In genomic region chr7:142575491-142575890, GRCm38 (mm10) we compare ENCODE assay signal across 14 mouse cellular contexts. TPM values are rescaled to one million over a fixed set of nuclear protein-coding genes. Genes with fewer than 3 reads are reported as not detected.
DNase-seq lines count a peak whose midpoint lies in the region; ATAC-seq lines count a peak whose summit lies in the region.
"Had no signal": no experiment of that assay in that cellular context is flagged by ENCODE, and none has a peak within 500 bp of the region (broad histone marks: within the 10 kb centered on the region; RNA-seq: fewer than 3 reads in every experiment).

No protein-coding gene starts in this region.

- peak overlapping the region; percentile 51 for H3K4me2 ChIP-seq in kidney, embryonic 16.5 days (replicated peaks; ENCODE audit: low read depth, low read length)
- H3K4me2 ChIP-seq in intestine, embryonic 15.5 days (replicated peaks) = peak overlapping the region; percentile 47
- no peak overlapping the region for H3K4me2 ChIP-seq in liver, embryonic 16.5 days (ENCODE audit: low read depth, low read length)
- H3K4me2 ChIP-seq: forebrain, embryonic 13.5 days; midbrain, embryonic 15.5 days had no signal

- peak overlapping the region; percentile 39; the same call in 1 of the 2 replicates for H3K9ac ChIP-seq in kidney, embryonic 16.5 days (replicated peaks; ENCODE audit: low read length)
- peak overlapping the region; percentile 52; the same call in 1 of the 2 replicates for H3K9ac ChIP-seq in intestine, embryonic 15.5 days
- H3K9ac ChIP-seq in liver, embryonic 16.5 days (ENCODE audit: low read depth, low read length) = no peak overlapping the region
- H3K9ac ChIP-seq: forebrain, embryonic 13.5 days; midbrain, embryonic 15.5 days had no signal

- peaks cover 8% of the 10 kb centered on the region; the same call in 1 of the 2 replicates for H3K9me3 ChIP-seq in kidney, embryonic 16.5 days (ENCODE audit: low read length)
- no peaks in the 10 kb centered on the region for H3K9me3 ChIP-seq in intestine, embryonic 15.5 days
- peaks cover 2% of the 10 kb centered on the region; the same call in 1 of the 2 replicates for H3K9me3 ChIP-seq in liver, embryonic 16.5 days (replicated peaks; ENCODE audit: control insufficient read depth, low read length)
- H3K9me3 ChIP-seq: midbrain, embryonic 15.5 days had no signal

- 73% methylated on average over 12 of the region's 12 CpGs for WGBS in kidney, embryonic 16.5 days
- 50% methylated on average over 12 of the region's 12 CpGs for WGBS in intestine, embryonic 15.5 days
- 67% methylated on average over 12 of the region's 12 CpGs for WGBS in liver, embryonic 16.5 days (ENCODE audit: insufficient replicate concordance)

- no peaks in the 10 kb centered on the region for H3K27me3 ChIP-seq in kidney, embryonic 16.5 days (ENCODE audit: insufficient read depth, low read length)
- H3K27me3 ChIP-seq in intestine, embryonic 15.5 days (replicated peaks) = no peaks in the 10 kb centered on the region
- H3K27me3 ChIP-seq in liver, embryonic 16.5 days (ENCODE audit: control insufficient read depth, insufficient read depth, low read depth, low read length) = no peaks in the 10 kb centered on the region; the same call in 1 of the 2 replicates
- H3K27me3 ChIP-seq: forebrain, embryonic 13.5 days; midbrain, embryonic 15.5 days had no signal

- H3K27ac ChIP-seq in kidney, embryonic 16.5 days (ENCODE audit: low read length) = peak overlapping the region; percentile 93
- peak overlapping the region; percentile 85 for H3K27ac ChIP-seq in intestine, embryonic 15.5 days
- H3K27ac ChIP-seq in liver, embryonic 16.5 days (ENCODE audit: low read length) = no peak overlapping the region
- H3K27ac ChIP-seq: forebrain, embryonic 13.5 days; midbrain, embryonic 15.5 days had no signal

- peaks cover 61% of the 10 kb centered on the region for H3K4me1 ChIP-seq in kidney, embryonic 16.5 days (ENCODE audit: insufficient read depth, low read length)
- peaks cover 51% of the 10 kb centered on the region for H3K4me1 ChIP-seq in intestine, embryonic 15.5 days (replicated peaks)
- peaks cover 11% of the 10 kb centered on the region; the same call in 1 of the 2 replicates for H3K4me1 ChIP-seq in liver, embryonic 16.5 days (ENCODE audit: control insufficient read depth, low read depth, low read length)
- H3K4me1 ChIP-seq: midbrain, embryonic 15.5 days had no signal

- H3K36me3 ChIP-seq in kidney, embryonic 16.5 days (ENCODE audit: insufficient read depth, low read length) = no peaks in the 10 kb centered on the region
- no peaks in the 10 kb centered on the region for H3K36me3 ChIP-seq in intestine, embryonic 15.5 days
- H3K36me3 ChIP-seq in liver, embryonic 16.5 days (ENCODE audit: control insufficient read depth, insufficient read depth) = no peaks in the 10 kb centered on the region
- H3K36me3 ChIP-seq: midbrain, embryonic 15.5 days had no signal

- peak; percentile 9 for DNase-seq in embryo, embryonic 10 days (ENCODE audit: low spot score)
- no peak for DNase-seq in embryo, embryonic 11 days
- no peak for DNase-seq in kidney, postnatal 4 days
- DNase-seq in right cerebral cortex, postnatal 25 days = no peak
- no peak for DNase-seq in adrenal gland, postnatal 25 days
- DNase-seq: gastrocnemius, postnatal 25 days; lung, postnatal 10 days; thymus, postnatal 25 days had no signal

- no peak for ATAC-seq in kidney, embryonic 16.5 days (ENCODE audit: low FRiP score, low TSS enrichment)
- ATAC-seq in intestine, embryonic 15.5 days = peak; percentile 6
- ATAC-seq in liver, embryonic 16.5 days (ENCODE audit: low read depth) = peak; percentile 3
- ATAC-seq: activated CD4-positive, CD25-positive, alpha-beta regulatory T cell, adult 4 months; forebrain, embryonic 13.5 days; midbrain, embryonic 15.5 days had no signal

- H3K4me3 ChIP-seq in kidney, embryonic 16.5 days (ENCODE audit: low read length) = peak overlapping the region; percentile 53
- H3K4me3 ChIP-seq in intestine, embryonic 15.5 days (replicated peaks) = peak overlapping the region; percentile 46
- no peak overlapping the region for H3K4me3 ChIP-seq in liver, embryonic 16.5 days (ENCODE audit: low read depth, low read length)
- H3K4me3 ChIP-seq: forebrain, embryonic 13.5 days; midbrain, embryonic 15.5 days had no signal

RNA-seq across cellular contexts. Expression of gene Mrpl23, which starts 43.0 kb away (rescaled TPM):
- polyA plus RNA-seq in kidney, embryonic 16.5 days (2015; fragmentation: Nextera tagmentation; extraction: Ambion mirVana) = 24.4 and 24.6 TPM in 2 replicates
- 44.9 and 57.4 TPM in 2 replicates for polyA plus RNA-seq in intestine, embryonic 15.5 days (2015; fragmentation: Nextera tagmentation; extraction: Ambion mirVana)
- 10.9 and 11.4 TPM in 2 replicates for polyA plus RNA-seq in liver, embryonic 16.5 days (2015; fragmentation: Nextera tagmentation; extraction: Ambion mirVana)
- 4.5 and 13.8 TPM in 2 replicates for total RNA-seq in adrenal gland, postnatal 25 days (2021)
